Mouse (Mus musculus) megakaryocyte, embryonic 14.5 days (primary cell): Measurements from ENCODE around the gene Msrb2.

ENCODE experiments used
- FLI1 ChIP-seq: IDR thresholded peaks from 2 replicates; pipeline ENCODE4 v1.6.1; 2012; ENCODE audit warnings: low read length, inconsistent platforms, mixed read lengths
- GATA1 ChIP-seq: IDR thresholded peaks from 3 replicates; pipeline ENCODE4 v1.6.1; 2012; ENCODE audit warnings: mixed read lengths, low read length, inconsistent platforms, borderline replicate concordance

GRCm38 (mm10) chr2:19419686-19420345, 48.6 kb downstream of the Msrb2 start:
- TF ChIP-seq GATA1 (no peak), FLI1 (no peak)
